8 mouse cellular contexts compared by ENCODE assay signal in genomic region chr12:81816330-81817125, GRCm38 (mm10). TPM values are rescaled to one million over a fixed set of nuclear protein-coding genes. Genes with fewer than 3 reads are reported as not detected.
DNase-seq lines count a peak whose midpoint lies in the region; ATAC-seq lines count a peak whose summit lies in the region.

No protein-coding gene starts in this region.

- H3K4me1 ChIP-seq in embryonic facial prominence, embryonic 14.5 days (ENCODE audit: control insufficient read depth, insufficient read depth, low read length) = 0 out of 2 replicates have a peak, but pooled peaks cover 9% of the 10 kb centered on the region
- peaks cover 10% of the 10 kb centered on the region; the same call in 1 of the 2 replicates for H3K4me1 ChIP-seq in hindbrain, embryonic 13.5 days (replicated peaks)

- peak overlapping the region; percentile 32 for H3K4me2 ChIP-seq in embryonic facial prominence, embryonic 14.5 days (ENCODE audit: low read depth, low read length)
- H3K4me2 ChIP-seq in hindbrain, embryonic 13.5 days = peak overlapping the region; percentile 40

- H3K36me3 ChIP-seq in embryonic facial prominence, embryonic 14.5 days (ENCODE audit: control insufficient read depth, insufficient read depth, low read length) = no peaks in the 10 kb centered on the region
- no peaks in the 10 kb centered on the region for H3K36me3 ChIP-seq in hindbrain, embryonic 13.5 days

- H3K4me3 ChIP-seq in embryonic facial prominence, embryonic 14.5 days (ENCODE audit: low read depth, low read length) = peak overlapping the region; percentile 7; the same call in 1 of the 2 replicates
- peak overlapping the region; percentile 16 for H3K4me3 ChIP-seq in hindbrain, embryonic 13.5 days

- WGBS in embryonic facial prominence, embryonic 14.5 days = 16% methylated on average over 10 of the region's 10 CpGs
- 8% methylated on average over 10 of the region's 10 CpGs for WGBS in hindbrain, embryonic 13.5 days

- H3K27me3 ChIP-seq in embryonic facial prominence, embryonic 14.5 days (replicated peaks; ENCODE audit: control insufficient read depth, insufficient read depth, low read length) = no peaks in the 10 kb centered on the region
- no peaks in the 10 kb centered on the region for H3K27me3 ChIP-seq in hindbrain, embryonic 13.5 days

- H3K9me3 ChIP-seq in embryonic facial prominence, embryonic 14.5 days (ENCODE audit: control insufficient read depth, low read length) = no peaks in the 10 kb centered on the region
- H3K9me3 ChIP-seq in hindbrain, embryonic 13.5 days = no peaks in the 10 kb centered on the region

- ATAC-seq in embryonic facial prominence, embryonic 14.5 days (ENCODE audit: low read depth) = peak; percentile 22; the same call in 1 of the 2 replicates
- ATAC-seq in hindbrain, embryonic 13.5 days (ENCODE audit: low FRiP score) = peak; percentile 69; the same call in 1 of the 2 replicates

- H3K27ac ChIP-seq in embryonic facial prominence, embryonic 14.5 days (replicated peaks; ENCODE audit: low read depth, low read length) = peak overlapping the region; percentile 5; the same call in 1 of the 2 replicates
- peak overlapping the region; percentile 30 for H3K27ac ChIP-seq in hindbrain, embryonic 13.5 days

- 0 out of 2 replicates have a peak overlapping the region, but pooled peaks have one; percentile 32 for H3K9ac ChIP-seq in embryonic facial prominence, embryonic 14.5 days (ENCODE audit: low read depth, low read length)
- no peak overlapping the region for H3K9ac ChIP-seq in hindbrain, embryonic 13.5 days

- peak; percentile 91 for DNase-seq in ES-CJ7 (ENCODE audit: low read depth, low spot score)
- peak; percentile 50 for DNase-seq in embryonic facial prominence, embryonic 14.5 days (ENCODE audit: low spot score)
- DNase-seq in lung, postnatal 10 days = peak; percentile 50
- DNase-seq in left cerebral cortex, adult 18-20 months (ENCODE audit: low spot score in 2 of 2) = no peak
- DNase-seq in frontal cortex, postnatal 36 days (ENCODE audit: low spot score in 2 of 2) = no peak
- DNase-seq in left cerebral cortex, adult 11 months (ENCODE audit: low spot score) = no peak
- DNase-seq in layer of hippocampus, adult 8-10 months (ENCODE audit: low spot score in 2 of 2) = no peak

RNA-seq across cellular contexts. Expression of gene Map3k9, which starts 35.6 kb away (rescaled TPM):
- polyA plus RNA-seq in embryonic facial prominence, embryonic 14.5 days (2014; fragmentation: Nextera tagmentation; extraction: Ambion mirVana) = 1.1 and 1.5 TPM in 2 replicates
- 8.8 TPM in 2 replicates for polyA plus RNA-seq in hindbrain, embryonic 13.5 days (2015; fragmentation: Nextera tagmentation; extraction: Ambion mirVana)
- total RNA-seq in left cerebral cortex, adult 18-20 months (2021) = 10 to 100 TPM; 57.3 to 57.4 TPM
- total RNA-seq in layer of hippocampus, adult 8-10 months (2022) = 10 to 100 TPM; 32.2 to 36.5 (median 34.6) TPM

RNA-seq across cellular contexts. Expression of gene Pcnx, which starts 43.3 kb away (rescaled TPM):
- 16.7 and 20.0 TPM in 2 replicates for polyA plus RNA-seq in embryonic facial prominence, embryonic 14.5 days (2014; fragmentation: Nextera tagmentation; extraction: Ambion mirVana)
- 10.1 and 10.5 TPM in 2 replicates for polyA plus RNA-seq in hindbrain, embryonic 13.5 days (2015; fragmentation: Nextera tagmentation; extraction: Ambion mirVana)
- total RNA-seq in left cerebral cortex, adult 18-20 months (2021) = 10 to 100 TPM; 80.1 to 90.0 TPM
- total RNA-seq in layer of hippocampus, adult 8-10 months (2022) = 100 to 1,000 TPM in 3 of 4 experiments, 10 to 100 TPM in 1; 97.3 to 114 (median 106) TPM

Comparison
In these comparisons a context has a peak if more than half of its experiments do, and no peak if none do; other contexts are left out.
1. DNase-seq: peak in ES-CJ7 (single experiment), embryonic facial prominence, embryonic 14.5 days (single experiment) and lung, postnatal 10 days (single experiment); none in left cerebral cortex, adult 18-20 months (0 of 2), frontal cortex, postnatal 36 days (0 of 2), left cerebral cortex, adult 11 months (single experiment) and layer of hippocampus, adult 8-10 months (0 of 2).